Mouse (Mus musculus) myocyte (in vitro differentiated cells): ENCODE results near the gene Palm. TPM values are rescaled to one million over a fixed set of nuclear protein-coding genes. Genes with fewer than 3 reads are reported as not detected.

Experiments used
- H3K27me3 ChIP-seq: one replicate; pipeline ENCODE4 v1.6.1; 2011; ENCODE audit not compliant: control insufficient read depth, insufficient read depth, insufficient read length
- H3K36me3 ChIP-seq: one replicate; pipeline ENCODE4 v1.6.1; 2011; ENCODE audit not compliant: control insufficient read depth, insufficient read depth
- H3K4me2 ChIP-seq: one replicate; pipeline ENCODE4 v1.6.1; 2011; ENCODE audit warnings: low read depth, control low read depth
- H3K4me3 ChIP-seq: one replicate; pipeline ENCODE4 v1.5.1; 2011; ENCODE audit warnings: mild to moderate bottlenecking, control low read depth, moderate library complexity
- H3K79me2 ChIP-seq: one replicate; pipeline ENCODE4 v1.6.1; 2011; ENCODE audit not compliant: control insufficient read depth, insufficient read depth
- H3ac ChIP-seq: one replicate; pipeline ENCODE4 v1.6.1; 2011; ENCODE audit not compliant: control insufficient read depth, insufficient read length
- CEBPB ChIP-seq: IDR thresholded peaks from 2 replicates; pipeline ENCODE4 v1.6.1; 2011; ENCODE audit warnings: mild to moderate bottlenecking, moderate library complexity; ENCODE audit not compliant: poor library complexity, insufficient read depth, severe bottlenecking
- E2F4 ChIP-seq: IDR thresholded peaks from one replicate; pipeline ENCODE4 v1.6.1; 2011; ENCODE audit warnings: mild to moderate bottlenecking, control low read depth, moderate library complexity; ENCODE audit not compliant: insufficient read depth
- MAX ChIP-seq: IDR thresholded peaks from one replicate; pipeline ENCODE4 v1.6.1; 2011; ENCODE audit warnings: low read depth, mild to moderate bottlenecking, control low read depth
- MYOD1 ChIP-seq, 3 experiments: IDR thresholded peaks; one replicate each; pipeline ENCODE4 v1.6.1; 2011; ENCODE audit warnings: control low read depth in 2 of 3, low read depth in 2 of 3, mild to moderate bottlenecking in 2 of 3, moderate library complexity in 1 of 3; ENCODE audit not compliant: insufficient read length in 2 of 3, control insufficient read depth in 1 of 3
- MYOG ChIP-seq, 3 experiments: IDR thresholded peaks; one replicate each; pipeline ENCODE4 v1.6.1; 2011; ENCODE audit warnings: control low read depth in 2 of 3, low read depth in 2 of 3, mild to moderate bottlenecking in 2 of 3; ENCODE audit not compliant: insufficient read length in 2 of 3, control insufficient read depth in 1 of 3, insufficient read depth in 1 of 3
- POLR2A ChIP-seq: IDR thresholded peaks from one replicate; pipeline ENCODE4 v1.6.1; 2011; ENCODE audit warnings: low read depth, mild to moderate bottlenecking, control low read depth, moderate library complexity; ENCODE audit not compliant: insufficient read length
- POLR2AphosphoS2 ChIP-seq: IDR thresholded peaks from one replicate; pipeline ENCODE4 v1.6.1; 2011; ENCODE audit warnings: low read depth, control low read depth; ENCODE audit not compliant: insufficient read length
- REST ChIP-seq: IDR thresholded peaks from one replicate; pipeline ENCODE4 v1.6.1; 2011; ENCODE audit warnings: mild to moderate bottlenecking, control low read depth, moderate library complexity; ENCODE audit not compliant: insufficient read depth, insufficient read length
- SRF ChIP-seq: IDR thresholded peaks from one replicate; pipeline ENCODE4 v1.6.1; 2011; ENCODE audit warnings: low read depth; ENCODE audit not compliant: control insufficient read depth, insufficient read length
- TCF12 ChIP-seq: IDR thresholded peaks from one replicate; pipeline ENCODE4 v1.6.1; 2011; ENCODE audit warnings: mild to moderate bottlenecking, control low read depth; ENCODE audit not compliant: poor library complexity, insufficient read depth, severe bottlenecking
- TCF3 ChIP-seq: IDR thresholded peaks from one replicate; pipeline ENCODE4 v1.6.1; 2011; ENCODE audit warnings: low read depth, control low read depth; ENCODE audit not compliant: insufficient read length
- USF1 ChIP-seq: IDR thresholded peaks from one replicate; pipeline ENCODE4 v1.6.1; 2011; ENCODE audit warnings: low read depth, mild to moderate bottlenecking, control low read depth, moderate library complexity
- polyA plus RNA-seq: library from polyadenylated mRNA; unstranded; fragments of >200 nt; fragmentation: generic; extraction: Trizol; gene quantifications from one replicate; pipeline ENCODE4 v1.2.1, GENCODE M21; 2012; ENCODE audit warnings: missing spikeins

Gene Palm
- polyA plus RNA-seq, 1 experiment = 70.0 TPM

DNA sequence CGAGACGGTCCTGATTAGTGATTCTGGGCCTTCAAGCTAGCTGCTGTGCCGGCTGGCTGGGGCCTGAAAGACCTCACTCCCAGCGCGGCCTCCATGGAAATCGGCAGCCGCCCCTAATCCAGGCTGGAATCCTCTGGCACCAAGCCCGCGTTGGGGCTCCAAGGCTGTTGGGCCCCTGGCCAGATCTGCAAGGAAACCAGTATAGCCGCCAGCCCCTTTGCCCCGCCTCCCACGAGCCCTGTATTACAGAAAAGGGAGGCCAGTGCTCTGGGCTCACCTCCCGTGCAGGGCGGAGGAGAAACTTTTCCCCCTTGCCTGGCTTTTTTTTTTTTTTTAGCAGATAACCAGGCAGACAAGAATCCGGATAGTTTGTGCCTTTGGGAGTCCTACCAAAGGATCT, 60.0 kb downstream of the Palm start:
- H3K27me3 ChIP-seq = no peaks in the 10 kb centered on the region
- peak overlapping the region; percentile 100 for H3K4me2 ChIP-seq
- peak; percentile 68 for TF ChIP-seq POLR2A
- peak; percentile 74 for TF ChIP-seq POLR2AphosphoS2
- no peak for TF ChIP-seq MAX
- TF ChIP-seq SRF = no peak
- no peak for TF ChIP-seq TCF12
- TF ChIP-seq E2F4 = no peak
- no peak for TF ChIP-seq MYOD1 (IDR thresholded peaks at IDR 0.05; ENCODE audit: control insufficient read depth in 1 of 3, insufficient read length in 2 of 3, low read depth in 2 of 3)
- no peak for TF ChIP-seq CEBPB
- no peak for TF ChIP-seq REST
- TF ChIP-seq TCF3 = no peak
- no peak for TF ChIP-seq USF1
- TF ChIP-seq MYOG (IDR thresholded peaks at IDR 0.05; ENCODE audit: control insufficient read depth in 1 of 3, insufficient read depth in 1 of 3, insufficient read length in 2 of 3, low read depth in 2 of 3) = peak in 1 of 3 experiments; percentile 5
- peak overlapping the region; percentile 98 for H3K4me3 ChIP-seq
- peaks cover 7% of the 10 kb centered on the region for H3K36me3 ChIP-seq
- H3K79me2 ChIP-seq = peaks cover 34% of the 10 kb centered on the region
- peak overlapping the region; percentile 83 for H3ac ChIP-seq

DNA sequence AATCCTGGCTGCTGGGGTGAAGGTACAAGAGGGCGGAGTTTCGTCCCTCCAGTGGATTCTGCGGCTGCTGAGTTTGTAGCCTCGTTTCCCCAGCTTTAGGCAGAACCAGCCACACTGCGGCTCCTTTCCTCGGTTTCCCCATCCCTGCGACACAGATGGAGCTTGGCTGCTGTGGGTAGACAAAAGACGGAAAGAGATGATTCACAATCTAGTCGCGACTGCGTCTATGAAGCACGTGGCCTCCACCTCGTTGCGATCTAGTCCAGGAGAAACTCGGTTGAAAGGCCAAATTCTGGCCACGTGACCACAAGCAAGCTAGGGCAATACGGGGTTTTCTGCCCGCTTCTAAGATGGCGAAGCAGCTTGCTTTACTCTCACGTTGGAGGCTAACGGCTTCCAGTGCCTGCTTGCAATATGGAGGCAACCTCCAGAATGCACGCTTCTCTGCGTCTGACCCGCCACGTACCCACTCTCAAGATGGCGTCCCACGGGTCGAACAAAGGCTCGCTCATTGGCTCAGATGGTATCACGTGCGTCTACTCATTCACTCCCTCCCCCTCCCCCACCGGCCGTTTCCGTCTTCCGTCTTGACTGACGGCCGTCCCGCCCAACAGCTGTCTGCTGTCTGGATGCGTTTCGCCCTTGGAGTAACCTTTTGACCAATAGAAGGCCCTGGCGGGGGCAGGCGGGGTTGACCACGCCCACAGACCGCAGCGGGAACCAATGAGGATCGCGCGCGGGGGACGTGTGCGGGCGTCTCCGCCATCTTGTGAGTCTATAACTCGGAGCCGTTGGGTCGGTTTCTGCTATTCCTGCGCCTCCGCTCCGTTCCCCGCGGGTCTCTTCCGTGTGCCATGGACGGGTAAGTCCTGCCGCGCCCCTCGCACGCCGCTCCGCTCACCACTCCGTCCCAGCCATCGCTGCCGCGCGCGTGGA, 60.8 kb downstream of the Palm start, which contains the start of gene Ptbp1:
Gene Ptbp1, plus strand, starts transcription at position 568 of the 936 bp plus-strand sequence.
- TF ChIP-seq TCF3 (no peak), SRF (peak; percentile 32), USF1 (peak; percentile 94), POLR2AphosphoS2 (peak; percentile 98), TCF12 (no peak), CEBPB (peak; percentile 79), POLR2A (peak; percentile 91), MAX (peak; percentile 91), MYOG (IDR thresholded peaks at IDR 0.05; ENCODE audit: control insufficient read depth in 1 of 3, insufficient read depth in 1 of 3, insufficient read length in 2 of 3, low read depth in 2 of 3) (no peak), MYOD1 (IDR thresholded peaks at IDR 0.05; ENCODE audit: control insufficient read depth in 1 of 3, insufficient read length in 2 of 3, low read depth in 2 of 3) (peak in 2 of 3 experiments; percentile 29 to 67), REST (peak; percentile 48), E2F4 (peak; percentile 4)
- H3ac ChIP-seq = peak within 1 kb of the TSS; percentile 83
- peaks cover 8% of the 10 kb centered on the region for H3K36me3 ChIP-seq
- peaks cover 41% of the 10 kb centered on the region for H3K79me2 ChIP-seq
- peak within 1 kb of the TSS; percentile 100 for H3K4me2 ChIP-seq
- H3K4me3 ChIP-seq = peak within 1 kb of the TSS; percentile 98
- H3K27me3 ChIP-seq = no peaks in the 10 kb centered on the region

DNA sequence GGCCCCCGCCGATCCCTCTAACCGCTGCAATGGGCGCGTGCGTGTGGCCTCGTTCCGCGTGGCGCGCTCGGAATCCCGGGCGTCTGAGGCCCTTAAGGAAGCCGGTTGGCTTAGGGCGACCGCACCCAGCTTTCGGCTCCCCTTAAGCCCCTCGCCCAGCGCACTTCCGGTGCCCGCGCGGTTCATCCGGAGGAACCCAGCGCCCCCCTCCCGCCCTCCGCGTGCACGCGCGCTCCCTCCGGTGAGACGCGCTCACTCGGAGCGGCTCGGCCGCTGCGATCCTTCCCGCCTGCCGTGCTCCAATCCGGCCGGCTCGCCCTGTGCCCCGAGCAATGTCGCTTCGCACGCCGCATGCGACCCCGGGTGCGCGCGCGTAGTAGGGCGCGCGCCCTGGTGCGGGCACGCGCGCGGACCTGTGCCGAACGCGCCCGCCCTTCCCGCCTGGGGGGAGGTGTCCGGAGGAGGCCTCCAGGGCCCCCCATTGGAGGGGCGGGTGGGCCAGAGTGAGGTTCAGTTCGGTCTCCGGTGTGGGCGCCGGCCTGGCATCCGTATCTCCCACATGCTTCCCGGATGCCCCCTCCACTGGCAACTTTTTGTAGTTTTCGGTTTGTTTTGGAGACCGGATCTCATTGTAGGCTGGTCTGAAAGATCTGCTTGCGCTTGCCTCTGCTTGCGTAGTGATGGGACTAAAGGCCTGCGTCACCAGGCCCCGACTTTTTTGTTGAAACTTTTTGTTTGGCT, 61.6 kb downstream of the Palm start:
- Histone ChIP-seq H3K4me3 (peak overlapping the region; percentile 98), H3K27me3 (no peaks in the 10 kb centered on the region), H3ac (peak overlapping the region; percentile 83), H3K79me2 (peaks cover 50% of the 10 kb centered on the region), H3K4me2 (peak overlapping the region; percentile 96), H3K36me3 (peaks cover 16% of the 10 kb centered on the region)
- TF ChIP-seq USF1 (no peak), MYOD1 (IDR thresholded peaks at IDR 0.05; ENCODE audit: control insufficient read depth in 1 of 3, insufficient read length in 2 of 3, low read depth in 2 of 3) (no peak), TCF3 (no peak), CEBPB (no peak), REST (no peak), MAX (no peak), E2F4 (no peak), POLR2A (no peak), POLR2AphosphoS2 (no peak)

DNA sequence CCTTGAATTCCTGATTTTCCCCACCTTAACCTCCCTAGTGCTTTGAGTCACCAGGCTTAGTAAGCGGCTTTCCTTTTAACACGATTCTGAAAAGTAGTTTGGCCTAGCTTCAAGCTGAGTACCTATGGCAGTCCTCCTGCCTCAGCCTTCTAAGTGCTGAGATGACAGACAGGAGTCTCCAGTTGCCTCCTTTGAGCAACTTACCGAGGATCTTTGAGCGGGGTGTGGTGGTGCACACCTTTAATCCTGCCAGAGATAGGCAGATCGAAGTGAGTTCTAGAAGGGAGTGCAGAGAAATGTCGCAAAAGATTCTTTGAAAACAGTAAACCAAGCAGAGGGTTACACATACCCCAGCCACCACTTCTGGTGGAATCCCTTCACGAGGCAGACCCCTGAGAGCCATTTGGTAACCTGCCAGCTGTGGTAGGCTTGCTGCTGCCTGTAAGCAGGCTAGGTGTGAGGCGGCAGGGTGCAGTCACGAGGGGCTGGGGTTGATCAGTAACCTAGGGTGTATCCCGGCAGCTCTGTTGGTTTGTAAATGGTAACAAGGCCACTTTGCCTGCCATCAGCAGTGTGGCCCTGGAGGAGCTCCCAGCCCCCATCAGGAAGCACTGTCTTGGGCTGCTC, 62.3 kb downstream of the Palm start:
- Histone ChIP-seq H3ac (peak overlapping the region; percentile 83), H3K4me2 (peak overlapping the region; percentile 96), H3K4me3 (peak overlapping the region; percentile 98), H3K79me2 (peaks cover 56% of the 10 kb centered on the region), H3K27me3 (no peaks in the 10 kb centered on the region), H3K36me3 (peaks cover 23% of the 10 kb centered on the region)
- no peak for TF ChIP-seq TCF3
- no peak for TF ChIP-seq SRF
- peak; percentile 73 for TF ChIP-seq POLR2AphosphoS2
